Mouse (Mus musculus) hematopoietic multipotent progenitor cell, adult 10-12 weeks (in vitro differentiated cells): Measurements from ENCODE around the gene Plxnb2. TPM values are rescaled to one million over a fixed set of nuclear protein-coding genes. Genes with fewer than 3 reads are reported as not detected.

ENCODE experiments used
- polyA plus RNA-seq: library from polyadenylated mRNA; stranded (reverse); fragments of >175 nt; gene quantifications from 2 replicates; pipeline ENCODE4 v1.2.3, GENCODE M21; 2012; ENCODE audit warnings: low replicate concordance

Plxnb2 gene
- polyA plus RNA-seq, result 114 and 275 TPM in 2 replicates

GRCm38 (mm10) chr15:89180571-89181229 is at the start of gene Plxnb2:
Gene Plxnb2 (minus strand): TSS chr15:89180788.

GRCm38 (mm10) chr15:89210915-89211715 is 30.5 kb upstream of the Plxnb2 start, which contains the start of gene Ppp6r2:
Gene Ppp6r2 (plus strand): TSS chr15:89211553.

GRCm38 (mm10) chr15:89196313-89196706 is 15.7 kb upstream of the Plxnb2 start, which contains the start of gene Dennd6b:
Gene Dennd6b (minus strand): TSS chr15:89196496.

GRCm38 (mm10) chr15:89149271-89150040 is 31.1 kb downstream of the Plxnb2 start, which contains the start of gene Mapk11:
Gene Mapk11 (minus strand): TSS chr15:89149628.

GRCm38 (mm10) chr15:89140659-89141252 is 39.8 kb downstream of the Plxnb2 start, which contains the start of gene Mapk12:
Gene Mapk12 (minus strand): TSS chr15:89140703.

GRCm38 (mm10) chr15:89128382-89129350 is 51.9 kb downstream of the Plxnb2 start, which contains the start of gene Hdac10:
Gene Hdac10 (minus strand): TSS chr15:89128700.

GRCm38 (mm10) chr15:89122649-89123366 is 57.8 kb downstream of the Plxnb2 start, which contains the start of gene Tubgcp6:
Gene Tubgcp6 (minus strand): TSS chr15:89123112.

Other genes starting within 250 kb of the Plxnb2 start
- not detected in 2 replicates for gene Ttll8, start 226.4 kb downstream of the Plxnb2 start, polyA plus RNA-seq
- not detected in 2 replicates for gene Mlc1, start 201.8 kb downstream of the Plxnb2 start, polyA plus RNA-seq
- gene Mov10l1, start 197.9 kb downstream of the Plxnb2 start, polyA plus RNA-seq, result not detected in 2 replicates
- gene Panx2, start 121.1 kb downstream of the Plxnb2 start, polyA plus RNA-seq, result 0.07 and 0.22 TPM in 2 replicates
- 93.0 and 178 TPM in 2 replicates for gene Trabd, start 105.7 kb downstream of the Plxnb2 start, polyA plus RNA-seq
- 8.3 and 15.0 TPM in 2 replicates for gene Selenoo, start 91.7 kb downstream of the Plxnb2 start, polyA plus RNA-seq
- gene Tubgcp6, start 57.7 kb downstream of the Plxnb2 start, polyA plus RNA-seq, result 52.9 and 64.3 TPM in 2 replicates
- gene Hdac10, start 52.1 kb downstream of the Plxnb2 start, polyA plus RNA-seq, result 7.1 and 39.2 TPM in 2 replicates
- gene Mapk12, start 40.1 kb downstream of the Plxnb2 start, polyA plus RNA-seq, result 5.9 and 9.3 TPM in 2 replicates
- 13.6 and 30.8 TPM in 2 replicates for gene Mapk11, start 31.2 kb downstream of the Plxnb2 start, polyA plus RNA-seq
- 28.6 and 33.7 TPM in 2 replicates for gene Dennd6b, start 15.7 kb upstream of the Plxnb2 start, polyA plus RNA-seq
- 175 and 371 TPM in 2 replicates for gene Ppp6r2, start 30.8 kb upstream of the Plxnb2 start, polyA plus RNA-seq
- 316 and 384 TPM in 2 replicates for gene Sbf1, start 134.5 kb upstream of the Plxnb2 start, polyA plus RNA-seq
- gene Adm2, start 141.9 kb upstream of the Plxnb2 start, polyA plus RNA-seq, result 0.31 TPM in 1 of 2 replicates, not detected in the other
- not detected in 2 replicates for gene Miox, start 153.6 kb upstream of the Plxnb2 start, polyA plus RNA-seq
- 107 and 187 TPM in 2 replicates for gene Lmf2, start 174.9 kb upstream of the Plxnb2 start, polyA plus RNA-seq
- gene Ncaph2, start 174.9 kb upstream of the Plxnb2 start, polyA plus RNA-seq, result 47.9 and 48.1 TPM in 2 replicates
- gene Sco2, start 193.1 kb upstream of the Plxnb2 start, polyA plus RNA-seq, result 35.5 and 46.3 TPM in 2 replicates
- 1.3 and 2.9 TPM in 2 replicates for gene Tymp, start 196.3 kb upstream of the Plxnb2 start, polyA plus RNA-seq
- 1.4 and 3.2 TPM in 2 replicates for gene Odf3b, start 198.5 kb upstream of the Plxnb2 start, polyA plus RNA-seq
- gene Klhdc7b, start 204.1 kb upstream of the Plxnb2 start, polyA plus RNA-seq, result not detected in 2 replicates
- not detected in 2 replicates for gene Syce3, start 229.7 kb upstream of the Plxnb2 start, polyA plus RNA-seq
- gene Cpt1b, start 245.1 kb upstream of the Plxnb2 start, polyA plus RNA-seq, result 0.33 and 2.2 TPM in 2 replicates
- gene C730034F03Rik, start 248.8 kb upstream of the Plxnb2 start, polyA plus RNA-seq, result 0.24 and 0.42 TPM in 2 replicates
- gene Gm44502, start 248.9 kb upstream of the Plxnb2 start, polyA plus RNA-seq, result 0.86 and 3.8 TPM in 2 replicates
- 150 and 271 TPM in 2 replicates for gene Chkb, start 249.1 kb upstream of the Plxnb2 start, polyA plus RNA-seq